Mouse (Mus musculus): ENCODE results near the gene Itga2. TPM values are rescaled to one million over a fixed set of nuclear protein-coding genes. Genes with fewer than 3 reads are reported as not detected.

Gene Itga2
- total RNA-seq, 2 experiments from 2014 or later = 4.5 to 7.5 TPM

DNA sequence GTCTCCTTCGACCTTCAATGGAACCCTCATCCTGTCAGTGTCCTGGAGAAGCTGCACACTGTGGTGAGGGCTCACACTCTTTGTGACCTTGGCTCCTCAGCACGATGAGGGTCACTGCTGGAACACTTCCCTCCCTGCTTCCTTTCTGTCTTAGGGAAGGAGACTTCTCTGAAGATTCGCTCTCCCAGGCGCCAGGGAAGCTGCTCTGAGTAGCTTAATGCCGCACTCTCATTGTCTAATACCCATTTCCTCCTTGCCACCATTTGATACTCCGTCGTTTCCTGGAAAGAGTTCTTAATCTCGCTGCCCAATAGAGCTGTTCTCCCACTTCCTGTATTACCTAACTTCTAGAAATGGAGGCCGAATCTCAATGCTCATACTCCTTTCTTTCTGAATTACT, 46.7 kb downstream of the Itga2 start:
- peak in 1 of 2 experiments; percentile 12 for DNase-seq (ENCODE audit: low spot score in 2 of 2)

DNA sequence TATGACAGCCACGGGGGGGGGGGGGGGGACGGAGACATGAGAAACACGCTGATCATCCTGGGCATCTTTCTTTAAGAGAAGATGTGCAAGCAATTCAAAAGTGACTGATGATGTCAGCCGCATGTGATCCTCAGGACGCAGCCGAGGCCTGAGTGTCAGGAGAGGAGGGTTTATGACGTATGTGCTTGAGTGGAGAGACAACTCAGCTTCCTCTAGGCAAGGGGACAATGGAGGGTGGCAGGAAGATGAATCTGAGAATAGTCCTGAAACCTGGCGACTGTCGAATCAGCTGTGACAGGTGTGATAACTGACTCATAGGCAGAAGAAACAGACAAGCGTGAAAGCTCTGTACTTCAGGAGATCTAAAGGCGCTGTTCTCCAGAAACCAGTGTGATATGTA, 53.2 kb downstream of the Itga2 start:
- no peak for DNase-seq (ENCODE audit: low spot score in 2 of 2)

DNA sequence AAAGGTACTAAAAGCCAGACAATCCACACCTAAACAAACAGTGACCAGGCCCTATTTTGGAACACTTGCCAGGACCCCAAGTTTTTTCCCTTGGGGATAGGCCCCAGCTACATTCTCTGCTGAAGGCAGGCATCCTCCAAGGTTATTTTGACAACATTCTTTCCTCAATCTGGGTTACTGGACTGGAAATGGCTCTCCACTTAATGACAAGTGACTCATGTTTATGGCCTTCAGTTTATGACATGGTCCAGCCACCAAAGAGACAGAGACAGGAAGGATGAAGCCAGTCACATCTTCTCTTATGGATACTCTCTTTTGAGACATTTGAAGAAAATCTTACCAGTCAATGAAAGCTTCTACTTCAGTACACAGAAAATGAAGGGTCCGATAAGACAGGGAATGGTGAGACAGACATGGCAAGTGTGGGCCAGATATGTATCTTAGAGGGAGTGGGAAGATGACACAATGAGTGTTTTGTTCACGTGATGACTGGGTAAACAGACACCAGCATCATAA, 55.8 kb downstream of the Itga2 start:
- no peak for DNase-seq (ENCODE audit: low spot score in 2 of 2)

DNA sequence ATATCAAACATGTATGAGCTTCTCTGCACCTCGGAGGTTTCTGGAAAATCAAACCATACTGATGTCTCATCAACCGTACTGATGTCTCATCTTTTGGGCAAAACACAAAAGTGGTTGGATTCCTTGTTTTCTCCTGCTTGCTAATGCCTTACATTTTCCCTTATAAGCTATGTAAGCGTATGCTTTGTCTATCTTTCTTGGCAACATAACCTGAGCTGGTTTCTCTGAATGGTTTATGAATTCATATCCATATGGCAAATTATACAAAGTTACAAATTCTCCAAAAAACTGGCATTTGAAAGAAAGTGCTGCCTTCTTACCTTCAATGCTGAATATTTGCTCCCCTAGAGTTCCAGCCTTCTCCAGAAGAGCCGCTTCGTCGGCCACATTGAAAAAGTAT, 57.2 kb downstream of the Itga2 start:
- no peak for DNase-seq (ENCODE audit: low spot score in 2 of 2)

DNA sequence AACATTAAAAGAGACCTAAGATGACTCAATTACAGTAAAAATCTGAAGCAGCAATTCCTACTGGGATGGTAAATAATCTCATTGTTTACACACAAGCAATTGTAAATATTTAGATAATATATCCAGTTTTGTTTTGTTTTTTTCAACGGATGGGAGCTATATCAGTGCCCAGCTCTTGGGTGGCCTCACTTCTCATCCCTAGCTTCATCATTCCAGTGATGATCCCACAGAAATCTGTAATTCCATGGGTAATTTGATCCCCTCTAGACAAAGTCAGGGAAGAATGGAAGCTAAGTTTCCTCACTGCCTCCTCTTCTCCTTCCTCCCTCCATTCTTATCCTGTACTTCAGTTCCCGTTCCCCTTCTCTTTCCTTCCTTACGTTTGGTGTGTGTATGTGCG, 74.4 kb downstream of the Itga2 start:
- DNase-seq (ENCODE audit: low spot score in 2 of 2) = no peak

DNA sequence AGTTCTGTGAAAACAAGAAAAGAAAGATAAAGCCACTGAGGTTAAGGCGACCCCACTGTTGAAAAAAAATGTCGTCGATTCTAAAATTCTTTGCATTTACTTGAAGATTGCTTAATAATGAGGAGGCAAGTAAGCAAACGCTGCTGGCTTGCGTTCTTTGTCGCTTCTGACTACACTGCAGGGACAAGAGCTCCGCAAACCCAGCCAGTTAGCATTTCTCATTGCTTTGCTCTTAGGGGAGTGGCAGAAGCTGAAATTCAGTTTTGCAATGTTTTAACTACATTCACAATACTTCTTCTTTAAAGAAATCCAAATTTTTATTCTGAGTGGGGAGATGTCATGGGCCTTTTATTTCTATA, 75.7 kb downstream of the Itga2 start:
- DNase-seq (ENCODE audit: low spot score in 2 of 2) = no peak

DNA sequence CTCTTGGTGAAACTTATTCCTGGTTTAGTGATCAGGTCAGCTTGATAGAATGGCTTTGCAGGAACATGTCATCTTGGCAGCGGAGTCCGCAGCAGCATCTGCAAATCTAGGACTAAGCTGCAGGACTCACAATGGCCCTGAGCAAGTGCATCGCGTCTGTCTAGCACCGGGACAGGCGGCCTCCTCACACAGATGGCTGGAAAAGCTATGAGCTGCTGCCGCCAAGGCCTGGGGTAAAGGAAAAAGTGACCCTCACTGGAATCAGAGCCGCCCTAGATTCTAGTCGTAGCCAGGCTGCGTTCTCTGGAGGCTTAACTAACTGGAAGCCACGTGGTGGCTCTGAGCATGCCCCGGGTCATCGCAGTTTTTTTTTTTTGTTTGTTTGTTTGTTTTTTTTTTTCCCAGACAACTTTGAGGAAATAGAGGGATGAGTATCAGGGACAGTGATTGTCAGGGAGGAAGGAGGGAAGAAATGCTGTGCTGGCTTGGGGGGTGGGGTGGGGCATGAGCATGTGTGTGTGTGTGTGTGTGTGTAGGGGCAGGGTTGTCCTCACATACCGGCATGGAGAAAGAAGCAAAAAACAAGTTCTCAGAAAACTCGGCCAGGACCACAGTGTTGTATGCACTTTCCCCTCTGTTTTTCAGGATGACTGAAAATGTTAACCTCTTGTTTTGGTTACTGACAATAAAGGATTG, 76.2 kb downstream of the Itga2 start:
- no peak for DNase-seq (ENCODE audit: low spot score in 2 of 2)

DNA sequence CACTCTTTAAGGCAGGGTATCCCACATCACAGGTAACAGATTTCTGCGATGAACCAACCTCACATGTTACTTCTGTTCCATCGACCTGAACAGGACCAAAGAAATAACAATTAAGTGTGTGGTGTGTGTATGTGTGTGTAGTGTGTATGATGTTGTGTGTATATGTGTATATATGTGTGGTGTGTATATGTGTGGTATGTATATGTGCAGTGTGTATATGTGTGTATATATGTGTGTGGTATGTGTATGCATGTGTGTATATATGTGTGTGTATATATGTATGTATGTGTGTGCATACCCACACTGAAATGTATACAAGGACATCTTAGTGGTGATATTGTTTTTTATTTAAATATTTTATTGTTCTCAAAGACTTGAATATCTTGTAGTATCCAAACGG, 77.5 kb downstream of the Itga2 start:
- no peak for DNase-seq (ENCODE audit: low spot score in 2 of 2)

DNA sequence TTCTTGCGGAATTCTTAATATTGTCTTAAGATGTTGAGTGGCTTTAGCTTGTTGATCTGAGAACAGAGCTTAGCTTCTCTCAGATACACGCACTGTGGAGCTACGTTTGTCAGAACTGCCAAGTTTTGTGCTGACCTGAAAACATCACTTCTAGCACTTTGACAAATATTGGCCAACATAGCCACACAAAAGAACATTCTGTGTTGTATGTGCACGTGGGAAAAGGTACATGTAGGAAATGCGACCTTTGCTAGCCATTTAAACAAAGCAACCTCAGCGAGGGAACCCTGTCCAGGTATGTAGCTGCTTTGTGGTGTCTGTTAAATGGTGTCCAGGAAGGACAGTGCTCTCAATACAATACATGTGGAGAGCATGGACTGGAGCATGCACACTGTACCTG, 77.9 kb downstream of the Itga2 start:
- DNase-seq (ENCODE audit: low spot score in 2 of 2) = no peak

DNA sequence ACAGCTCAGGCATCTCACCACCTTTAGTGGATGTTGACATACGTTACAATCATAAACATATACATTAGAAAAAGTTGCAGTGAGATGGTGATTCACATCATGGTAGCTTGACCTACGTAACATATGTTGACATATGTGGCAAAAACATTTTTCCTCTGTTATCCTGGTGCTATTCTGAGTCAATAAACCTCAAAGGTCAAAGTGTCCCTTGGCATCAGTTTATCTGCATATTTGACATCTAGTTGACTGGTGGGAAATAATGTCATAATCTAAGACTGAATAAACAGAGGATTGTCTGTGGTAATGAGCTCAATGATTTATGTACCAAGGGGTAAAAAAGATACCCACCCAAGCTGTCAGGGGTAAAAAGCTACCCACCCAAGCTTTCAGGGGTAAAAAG, 78.7 kb downstream of the Itga2 start:
- DNase-seq (ENCODE audit: low spot score in 2 of 2) = no peak

DNA sequence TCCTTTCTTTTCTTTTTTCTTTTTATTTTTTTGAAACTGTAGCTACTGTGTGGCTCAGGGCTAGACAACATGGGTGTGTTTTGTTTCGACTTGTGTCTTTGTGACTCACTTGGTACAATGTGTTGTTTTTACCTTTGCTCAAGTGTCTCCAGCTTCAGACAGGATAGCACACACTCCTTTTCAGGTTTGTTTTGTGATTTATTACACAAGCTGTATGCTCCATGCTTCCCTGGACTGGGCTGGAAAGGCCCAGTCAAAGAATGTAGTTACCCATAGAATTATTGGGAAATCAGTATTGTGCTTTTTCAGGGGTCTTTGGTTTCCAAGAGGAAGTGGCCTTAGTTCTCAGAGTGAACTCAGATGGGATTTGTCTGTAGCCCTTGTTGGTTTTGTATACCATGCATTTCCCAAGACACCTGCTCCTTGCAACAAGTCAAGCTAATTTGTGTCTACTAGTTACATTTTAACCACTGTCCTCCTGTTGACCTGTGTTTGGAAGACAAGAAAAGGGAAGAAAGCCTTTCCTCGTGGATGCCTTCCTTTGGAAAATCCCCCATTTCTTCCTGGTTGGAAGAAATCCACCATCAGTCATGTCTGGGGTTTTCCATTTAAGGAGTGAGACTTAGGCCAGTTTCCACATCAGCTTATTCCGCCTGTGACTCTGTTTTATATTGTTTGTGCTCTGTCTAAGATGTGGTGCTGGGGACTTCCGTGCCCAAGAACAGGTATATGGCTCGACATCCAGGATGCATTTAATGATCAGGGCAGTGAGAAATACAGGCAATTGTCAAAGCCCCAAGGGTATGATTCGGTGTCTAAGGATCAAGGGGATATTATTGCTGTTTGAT, 79.4 kb downstream of the Itga2 start:
- no peak for DNase-seq (ENCODE audit: low spot score in 2 of 2)

DNA sequence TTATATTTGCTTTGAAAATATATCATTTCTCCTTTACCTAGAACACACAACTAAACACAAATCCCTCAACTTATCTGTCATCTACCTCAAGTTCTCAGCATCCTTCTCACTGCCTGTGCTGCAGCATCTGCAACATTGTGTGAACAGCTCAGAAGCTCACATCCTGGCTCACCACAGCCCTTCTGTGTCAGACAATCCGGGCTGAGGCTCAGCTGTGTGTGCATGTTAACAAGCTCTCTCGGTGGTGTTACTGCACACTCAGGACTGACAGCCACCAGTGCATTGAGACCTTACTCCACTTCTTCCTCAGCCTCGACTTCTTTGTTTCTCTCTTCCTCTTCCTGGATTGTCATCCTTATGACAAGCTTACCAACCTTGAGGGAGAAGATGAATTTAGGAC, 83.0 kb downstream of the Itga2 start:
- no peak for DNase-seq (ENCODE audit: low spot score in 2 of 2)

DNA sequence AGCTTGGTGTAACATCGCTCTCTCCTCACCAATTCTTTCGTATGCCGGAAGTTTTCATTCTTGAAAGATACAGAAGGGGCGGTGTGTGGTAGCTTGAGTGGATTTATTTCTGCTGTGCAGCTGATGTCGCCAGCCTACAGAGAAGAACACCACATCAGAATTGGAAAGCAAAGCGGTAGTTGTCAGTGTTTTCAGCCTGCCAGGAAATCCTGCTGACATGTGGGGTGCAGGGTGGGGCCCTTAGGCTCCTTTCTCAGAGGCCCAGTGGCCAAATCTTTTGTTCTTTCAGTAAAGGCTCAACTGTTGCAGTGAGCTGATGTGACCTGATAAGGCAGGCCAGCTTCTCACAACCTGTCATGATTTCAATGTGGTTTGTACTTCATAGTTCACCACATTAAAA, 86.1 kb downstream of the Itga2 start:
- DNase-seq (ENCODE audit: low spot score in 2 of 2) = no peak

DNA sequence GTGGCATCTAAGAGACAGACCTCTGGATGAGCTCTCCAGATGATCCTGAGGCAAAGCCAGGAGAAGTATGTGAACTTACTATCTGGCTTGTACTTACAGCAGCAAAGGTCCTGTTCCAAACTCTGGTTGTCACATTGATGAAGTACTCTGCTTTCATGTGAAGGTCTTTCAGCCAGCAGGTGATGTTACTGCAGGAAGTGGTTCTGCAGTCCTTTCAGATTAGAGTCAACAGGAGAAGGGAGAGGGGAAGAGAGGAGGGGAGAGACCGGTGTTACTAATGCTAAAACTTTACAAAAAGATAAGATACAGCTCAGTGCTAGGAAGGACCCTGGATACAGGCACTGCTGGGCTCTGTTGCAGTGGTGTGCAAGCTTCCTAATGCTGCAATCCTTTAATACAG, 88.6 kb downstream of the Itga2 start:
- DNase-seq (ENCODE audit: low spot score in 2 of 2) = no peak

DNA sequence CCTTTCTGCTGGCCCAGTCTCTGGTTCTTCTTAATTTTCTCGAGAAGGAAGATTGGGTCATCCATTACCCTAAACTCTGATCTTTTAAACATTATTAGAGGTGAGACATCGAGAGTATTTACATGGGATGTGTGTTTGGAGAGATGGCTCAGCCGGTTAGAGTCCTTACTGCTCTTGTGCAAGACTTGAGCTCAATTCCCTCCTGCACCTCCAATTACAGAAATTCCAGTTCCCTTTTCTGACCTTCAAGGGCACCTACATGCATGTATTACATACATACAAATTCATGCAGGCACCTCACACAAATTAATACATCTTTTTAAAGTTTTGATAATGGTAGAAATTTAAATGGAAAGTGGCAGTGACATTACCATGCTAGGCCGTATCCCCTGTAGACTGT, 91.4 kb downstream of the Itga2 start:
- no peak for DNase-seq (ENCODE audit: low spot score in 2 of 2)

DNA sequence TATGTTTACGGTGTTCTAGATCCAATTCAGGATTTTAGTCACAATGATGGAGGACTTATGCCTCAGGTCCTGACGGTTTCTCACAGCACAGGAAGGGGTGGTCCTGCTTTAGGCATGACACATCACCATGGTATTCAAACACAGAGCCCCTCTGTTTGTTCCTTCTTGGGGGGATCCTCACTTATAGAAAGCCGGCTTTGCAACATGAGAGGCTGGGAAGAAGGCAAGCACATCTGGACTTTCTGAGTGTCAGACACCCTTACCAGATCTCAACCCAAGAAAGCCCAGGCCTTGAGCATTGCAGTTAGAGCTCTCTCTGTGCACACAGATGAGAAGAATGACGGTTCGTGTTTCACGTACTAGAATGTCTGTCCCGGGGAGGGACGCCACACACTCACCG, 92.8 kb downstream of the Itga2 start:
- DNase-seq (ENCODE audit: low spot score in 2 of 2) = no peak

DNA sequence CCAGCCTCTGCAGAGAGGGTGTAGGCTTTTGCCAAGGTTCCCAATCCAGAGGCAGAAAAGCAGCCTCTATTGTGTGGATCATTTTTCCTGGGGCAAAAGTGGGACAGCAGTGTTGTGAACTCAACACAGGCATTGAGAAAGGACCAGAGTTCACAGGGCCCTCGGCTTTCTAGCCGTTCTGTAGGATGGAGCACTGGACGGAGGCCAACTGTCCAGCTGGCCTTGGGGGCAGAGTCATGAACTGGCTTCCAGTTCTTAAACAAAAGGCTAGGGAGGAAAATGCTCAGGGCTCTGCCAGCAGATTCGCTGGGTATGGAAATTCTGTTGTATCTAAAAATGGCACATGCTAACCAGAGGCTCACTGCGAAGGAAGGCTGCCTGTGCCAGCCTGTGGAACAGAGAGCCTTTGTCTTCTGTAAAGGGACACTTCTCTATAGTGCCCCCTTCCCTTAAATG, 93.3 kb downstream of the Itga2 start:
- peak; percentile 26 to 54 for DNase-seq (ENCODE audit: low spot score in 2 of 2)

DNA sequence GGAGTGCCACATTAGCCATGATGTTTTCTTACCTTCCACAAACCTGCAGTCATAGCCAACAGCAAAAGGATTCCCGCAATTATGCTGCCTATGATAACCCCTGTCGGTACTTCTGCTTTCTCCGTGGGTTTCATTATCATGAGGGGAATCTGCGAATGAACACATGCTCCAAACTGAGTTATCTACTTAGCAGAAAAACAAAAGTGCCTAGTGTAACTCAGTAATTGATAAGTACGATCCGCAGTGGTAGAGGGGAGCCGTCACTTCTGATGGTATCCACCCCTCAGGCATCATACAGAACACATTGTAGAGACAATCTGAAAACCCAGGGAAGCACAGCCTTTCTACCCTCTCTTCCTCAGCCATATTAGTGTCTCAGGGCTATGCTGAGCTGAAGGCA, 94.8 kb downstream of the Itga2 start:
- DNase-seq (ENCODE audit: low spot score in 2 of 2) = no peak

DNA sequence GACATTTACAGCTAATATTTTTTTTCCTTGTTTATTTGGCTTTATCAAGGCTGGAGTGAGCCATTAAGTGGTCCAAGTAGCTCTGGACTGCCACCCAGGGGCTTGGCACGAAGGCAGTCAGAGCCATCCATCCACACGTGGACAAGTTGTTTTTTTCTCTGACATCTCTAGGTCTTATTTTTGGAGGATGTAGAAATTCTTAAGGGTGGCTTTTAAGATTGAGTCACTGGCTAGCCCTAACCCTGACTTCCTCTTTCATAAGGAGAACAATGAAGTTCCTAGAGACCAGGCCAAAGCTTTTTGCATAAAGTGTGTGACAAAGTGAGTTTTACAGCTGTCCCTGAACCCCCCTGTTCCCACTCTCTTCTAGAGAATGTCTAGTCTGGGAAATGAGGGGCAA, 97.3 kb downstream of the Itga2 start:
- DNase-seq (ENCODE audit: low spot score in 2 of 2) = no peak

DNA sequence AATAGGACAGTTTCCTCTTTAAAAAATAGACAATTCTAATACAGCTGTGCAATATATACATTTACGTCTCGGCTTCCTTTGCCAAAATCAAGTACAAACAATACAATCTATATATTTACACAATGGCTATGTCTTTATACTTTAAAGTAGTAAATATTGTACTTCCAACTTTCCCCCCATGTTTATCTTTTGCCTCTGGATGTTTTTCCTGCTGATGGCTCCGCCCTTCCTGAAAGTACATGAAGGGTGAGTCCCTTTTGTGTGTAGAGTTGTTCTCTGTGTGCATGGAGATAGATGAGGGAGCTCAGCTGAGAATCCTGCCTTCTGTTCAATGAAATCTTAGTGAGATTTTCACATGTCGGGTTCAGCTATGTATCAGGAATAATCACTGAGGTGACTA, 98.5 kb downstream of the Itga2 start:
- no peak for DNase-seq (ENCODE audit: low spot score in 2 of 2)

DNA sequence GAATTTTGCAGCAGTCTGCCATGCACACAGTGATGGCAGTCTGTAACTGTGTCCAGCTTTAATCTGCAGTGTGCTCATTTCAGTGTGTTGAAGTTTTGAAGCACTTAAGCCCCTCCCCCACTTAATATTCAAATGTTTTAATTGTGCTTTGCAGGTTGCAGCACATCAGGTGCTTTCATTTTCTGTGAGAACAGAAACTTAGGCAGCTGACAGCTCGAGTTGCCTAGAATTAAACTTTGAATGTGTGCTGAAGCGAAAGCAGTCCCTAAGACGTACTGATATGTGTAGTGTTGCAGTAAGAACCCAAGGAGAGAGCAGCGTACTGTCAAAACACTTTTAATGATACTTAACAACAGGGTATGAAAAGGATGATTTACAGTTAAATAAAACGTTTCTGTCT, 99.1 kb downstream of the Itga2 start:
- no peak for DNase-seq (ENCODE audit: low spot score in 2 of 2)

DNA sequence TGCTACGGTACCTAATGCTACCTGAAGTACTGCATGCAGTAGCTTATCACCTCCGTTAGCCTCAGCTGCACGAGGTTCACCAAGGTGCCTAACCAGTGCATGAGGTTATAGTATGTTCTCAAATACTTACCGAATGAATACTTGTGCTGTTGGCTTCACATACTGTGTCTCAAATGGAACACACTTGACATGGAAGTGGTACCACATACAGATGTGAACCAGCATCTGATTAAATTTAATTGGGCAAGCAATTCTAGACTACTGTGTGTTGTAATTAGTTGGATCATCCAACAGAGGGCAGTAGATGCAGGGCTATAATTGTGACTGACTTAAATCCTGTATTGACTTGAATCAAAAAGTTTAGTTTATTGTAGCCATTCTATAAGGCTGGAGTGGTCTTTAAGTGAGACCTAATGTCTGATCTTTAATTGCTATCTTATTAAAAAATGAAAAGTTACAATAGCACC, 100.5 kb downstream of the Itga2 start:
- DNase-seq (ENCODE audit: low spot score in 2 of 2) = no peak
